Mouse (Mus musculus) kidney, adult 9 months (tissue): ENCODE results near the gene Rab7.

Source experiments
- DNase-seq: peaks from one replicate; pipeline ENCODE4 v3.0.0; 2022

Rab7 gene

DNA sequence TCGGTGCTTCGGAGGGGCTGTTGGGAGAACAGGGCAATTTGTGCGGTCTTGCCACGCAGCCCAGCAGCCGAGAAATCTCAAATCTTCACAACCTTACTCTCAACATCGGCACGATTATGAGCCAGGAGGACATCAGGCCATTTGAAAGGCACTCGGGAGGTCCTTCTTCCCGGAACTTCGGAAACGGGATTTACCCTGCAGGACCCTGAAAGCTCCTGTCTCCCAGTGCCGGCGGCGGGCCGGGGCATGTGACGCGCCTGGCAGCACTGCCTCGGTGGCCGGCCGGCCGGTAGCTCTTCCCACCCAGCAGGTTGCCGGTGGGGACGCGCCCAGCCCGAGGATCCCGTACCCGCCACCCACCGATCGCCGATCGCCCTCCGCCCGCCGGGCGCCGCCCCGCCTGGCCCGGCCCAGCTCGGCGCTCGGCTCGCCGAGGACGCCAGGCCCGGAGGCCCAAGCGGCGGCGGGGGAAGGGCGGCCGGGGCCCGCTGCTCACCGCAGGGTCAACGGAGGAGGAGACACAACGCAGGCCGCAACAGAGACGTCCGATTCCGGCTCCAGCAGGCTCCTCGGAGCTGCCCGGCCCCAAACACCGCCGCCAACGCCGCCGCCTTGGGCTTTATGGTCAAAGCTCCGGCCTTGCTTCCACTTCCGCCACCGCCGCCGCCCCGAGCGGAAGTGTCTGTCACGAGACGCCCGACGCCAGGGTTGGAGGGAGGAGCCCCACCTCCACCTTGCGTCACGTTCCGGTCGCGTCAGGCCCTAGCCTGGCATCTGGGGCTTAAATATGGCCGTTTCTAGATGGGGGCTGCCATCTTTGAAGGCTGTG, at the start of gene Rab7:
Gene Rab7, minus strand, starts transcription at position 694 of the 829 bp plus-strand sequence.
- peak; percentile 97 for DNase-seq

DNA sequence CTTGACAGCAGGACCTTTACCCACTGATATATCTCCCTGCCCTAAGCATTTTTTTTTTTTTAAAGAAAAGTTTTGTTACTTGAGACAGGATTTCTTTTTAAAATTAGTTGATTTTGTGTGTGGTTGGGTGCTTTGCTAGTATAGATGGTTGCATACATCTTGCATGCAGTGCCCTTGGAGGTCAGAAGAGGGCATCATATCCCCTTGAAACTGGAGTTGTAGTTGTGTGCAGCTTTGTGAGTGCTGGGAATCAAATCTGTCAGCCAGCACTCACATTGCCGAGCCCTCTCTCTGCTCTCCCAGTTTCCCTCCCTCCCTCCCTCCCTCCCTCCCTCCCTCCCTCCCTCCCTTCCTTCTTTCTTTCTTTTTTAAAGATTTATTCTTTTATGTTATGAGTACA, 43.9 kb upstream of the Rab7 start:
- DNase-seq = no peak

DNA sequence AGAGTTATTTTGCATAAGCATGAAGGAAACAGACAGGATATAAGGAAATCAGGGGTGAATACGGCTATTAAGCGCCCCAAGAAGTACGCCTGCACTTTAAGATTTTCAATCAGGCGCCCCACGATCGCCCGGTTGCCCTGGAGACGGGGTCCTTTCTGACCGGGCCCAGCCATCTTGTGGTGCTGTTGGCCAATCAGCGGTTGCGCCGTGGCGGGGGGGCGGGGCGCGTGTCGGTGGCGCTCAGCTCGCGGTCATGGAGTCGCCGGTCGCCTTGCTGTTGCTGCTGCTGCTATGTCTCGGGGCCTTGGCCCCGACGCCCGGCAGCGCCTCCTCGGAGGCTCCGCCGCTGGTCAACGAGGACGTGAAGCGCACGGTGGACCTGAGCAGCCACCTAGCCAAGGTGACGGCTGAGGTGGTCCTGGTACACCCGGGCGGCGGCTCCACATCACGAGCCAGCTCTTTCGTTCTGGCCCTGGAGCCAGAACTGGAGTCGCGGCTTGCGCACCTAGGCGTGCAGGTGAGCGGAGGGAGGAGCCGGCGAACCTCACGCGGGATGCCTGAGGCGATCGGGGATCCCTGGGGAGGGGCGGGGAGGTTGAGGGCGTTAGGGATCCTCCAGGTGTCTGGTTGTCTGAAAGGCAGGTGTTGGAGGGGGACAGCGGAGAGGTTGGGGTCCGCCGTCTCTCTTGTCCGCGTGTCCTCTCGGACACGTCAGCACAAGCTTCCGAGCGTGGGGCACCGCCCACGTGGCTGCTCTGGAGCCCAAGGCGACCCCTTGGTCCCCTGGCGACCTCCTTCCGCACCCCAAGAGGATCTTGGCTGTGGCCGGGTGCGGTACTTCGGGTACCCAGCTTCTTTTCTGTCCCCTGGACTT, 39.4 kb upstream of the Rab7 start, which contains the start of gene Rpn1:
Gene Rpn1, plus strand, starts transcription at position 205 of the 874 bp plus-strand sequence.
- DNase-seq = peak; percentile 97

DNA sequence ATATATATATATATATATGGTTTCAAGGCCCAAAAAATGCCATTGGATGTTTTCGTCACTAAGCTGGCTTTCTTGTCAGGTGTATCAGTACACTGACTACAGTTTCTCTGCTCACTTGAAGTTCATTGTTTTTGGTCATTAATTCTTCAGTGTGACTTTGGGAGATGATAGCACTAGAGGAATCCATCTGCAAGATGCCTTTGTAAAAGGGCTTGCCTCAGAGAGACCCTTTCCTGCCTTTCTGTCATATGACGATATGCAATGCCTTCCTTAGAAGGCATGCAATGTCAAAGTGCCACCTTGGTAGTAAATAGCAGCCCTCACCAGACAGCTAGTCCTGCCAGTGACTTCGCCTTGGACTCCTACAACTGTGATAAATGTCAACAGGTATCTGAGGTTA, 38.6 kb upstream of the Rab7 start:
- no peak for DNase-seq

DNA sequence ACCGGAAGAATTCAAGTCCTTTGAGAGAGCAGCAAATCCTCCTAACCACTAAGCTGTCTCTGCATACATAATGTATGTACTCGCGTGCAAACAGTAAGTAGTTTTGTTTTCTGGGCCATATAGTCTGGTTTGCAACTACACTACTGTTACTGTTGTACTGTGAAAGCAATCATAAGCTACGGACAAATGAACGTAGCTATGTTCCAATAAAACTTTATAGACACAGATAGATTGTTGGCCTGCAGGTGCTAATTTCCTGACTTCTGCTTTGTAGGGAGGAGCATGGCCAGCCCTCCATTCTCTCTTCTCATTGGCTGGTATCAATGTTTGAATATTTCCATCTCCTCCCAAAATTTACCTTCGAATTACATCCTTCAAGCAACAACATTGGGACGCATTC, 38.0 kb upstream of the Rab7 start:
- no peak for DNase-seq

DNA sequence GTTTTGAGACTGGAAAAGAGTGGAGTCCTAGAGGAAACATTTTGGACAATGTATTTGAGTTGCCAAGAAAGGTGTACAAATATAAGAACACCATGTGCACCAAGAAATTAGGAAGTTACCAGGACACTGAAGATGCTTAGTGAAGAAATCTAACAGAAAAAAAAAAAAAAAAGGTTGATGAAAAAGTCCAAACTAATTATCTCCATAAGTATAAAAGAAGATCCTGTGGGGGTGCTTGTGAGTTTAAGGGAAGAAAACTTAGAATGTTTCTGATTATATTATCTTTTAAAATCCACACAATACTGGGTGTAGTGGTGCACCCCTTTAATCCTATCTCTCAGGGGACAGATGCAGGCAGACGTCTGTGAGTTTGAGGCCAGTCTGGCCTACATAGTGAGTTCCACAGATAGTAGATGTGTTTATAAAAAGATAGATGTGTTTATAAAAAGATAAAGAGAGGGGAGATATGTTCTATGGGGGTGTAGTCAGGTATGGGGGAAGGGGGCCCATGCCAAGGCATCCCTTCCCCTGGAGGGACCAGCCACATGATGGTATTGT, 31.0 kb upstream of the Rab7 start:
- DNase-seq = no peak

DNA sequence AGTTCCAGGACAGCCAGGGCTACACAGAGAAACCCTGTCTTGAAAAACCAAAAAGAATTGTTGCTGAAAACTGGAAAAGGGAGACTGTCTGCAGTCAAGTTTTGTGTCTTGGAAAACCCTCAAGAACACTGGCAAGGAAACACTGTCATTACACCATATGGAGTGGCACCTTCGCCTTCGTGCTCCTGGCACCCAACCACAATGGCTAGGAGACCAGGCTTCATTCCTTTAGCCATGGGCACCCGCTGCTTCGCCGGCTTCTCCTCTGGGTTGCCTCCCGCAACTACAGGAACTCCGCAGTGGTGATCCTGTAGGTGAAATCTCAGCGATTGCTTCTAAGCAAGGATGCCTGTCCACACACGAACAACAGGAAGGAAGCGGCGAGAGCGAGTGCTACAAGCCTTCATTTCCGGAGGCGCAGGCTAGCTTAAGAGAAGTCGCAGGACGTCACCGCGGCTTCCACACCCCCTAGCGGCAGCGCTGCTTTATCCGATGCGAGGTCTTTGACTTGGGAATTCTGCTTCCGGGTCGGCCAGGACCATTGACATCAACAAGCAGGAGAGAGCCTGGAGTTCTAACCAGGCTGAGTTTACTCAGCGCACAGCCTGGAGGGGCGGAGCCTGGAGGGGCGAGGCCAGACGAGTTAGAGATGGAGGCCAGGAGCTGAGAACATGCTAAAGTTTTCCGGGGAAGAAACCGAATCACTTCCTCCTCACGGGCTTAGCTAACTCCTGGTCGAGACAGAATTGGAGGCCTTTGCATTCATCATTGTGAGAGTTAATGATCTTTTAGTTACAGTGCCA, 29.9 kb upstream of the Rab7 start:
- DNase-seq = peak; percentile 99

DNA sequence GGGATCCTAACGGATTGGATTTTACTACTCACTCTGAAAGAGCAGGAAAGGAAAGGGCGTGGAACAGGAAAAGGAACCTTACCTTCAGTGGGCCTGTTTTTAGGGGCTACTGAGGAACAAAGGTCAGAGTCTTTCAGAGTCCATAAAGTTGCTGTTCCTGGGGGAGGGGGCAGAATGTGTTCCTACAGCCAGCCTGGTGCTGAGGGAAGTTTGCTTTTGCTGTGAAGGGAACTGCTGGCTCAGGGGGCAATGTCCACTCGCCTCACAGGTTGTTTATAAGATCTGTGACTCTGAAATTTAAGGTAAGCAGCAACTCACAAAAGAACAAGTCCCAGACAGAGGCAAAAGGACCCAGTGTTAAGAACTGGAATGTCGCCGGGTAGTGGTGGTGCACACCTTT, 26.1 kb upstream of the Rab7 start:
- peak; percentile 93 for DNase-seq

DNA sequence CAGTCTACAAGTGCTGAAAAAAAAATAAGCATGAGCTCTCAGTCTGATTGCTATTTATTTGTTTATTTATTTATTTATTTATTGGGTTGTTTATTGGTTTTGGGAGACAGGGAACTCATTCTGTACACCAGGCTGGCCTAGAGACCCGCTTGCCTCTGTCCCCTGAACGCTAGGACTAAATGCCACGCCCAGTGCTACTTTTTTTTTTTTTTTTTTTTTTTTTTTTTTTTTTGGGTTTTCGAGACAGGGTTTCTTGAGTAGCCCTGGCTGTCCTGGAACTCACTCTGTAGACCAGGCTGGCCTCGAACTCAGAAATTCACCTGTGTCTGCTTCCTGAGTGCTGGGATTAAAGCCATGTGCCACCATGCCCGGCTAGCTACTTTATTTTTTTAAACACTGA, 25.4 kb upstream of the Rab7 start:
- no peak for DNase-seq

DNA sequence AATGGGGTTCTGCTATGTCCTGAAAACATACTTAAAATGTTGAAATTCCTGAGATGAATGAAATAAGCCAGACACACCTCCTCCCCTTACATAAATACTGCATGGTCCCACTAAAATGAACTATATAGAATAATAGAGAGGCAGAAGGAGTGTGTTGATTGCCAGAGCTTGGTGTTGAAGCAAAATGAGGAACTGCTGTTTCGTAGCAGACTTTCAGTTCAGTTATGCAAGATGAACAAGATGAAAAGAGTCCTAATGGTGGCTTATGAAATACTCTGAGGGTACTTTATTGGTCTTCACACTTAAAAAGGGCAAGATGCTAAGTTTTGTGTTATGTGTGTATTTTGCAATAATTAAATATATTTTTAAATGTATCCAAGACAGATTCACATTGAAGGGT, 23.7 kb upstream of the Rab7 start:
- no peak for DNase-seq

DNA sequence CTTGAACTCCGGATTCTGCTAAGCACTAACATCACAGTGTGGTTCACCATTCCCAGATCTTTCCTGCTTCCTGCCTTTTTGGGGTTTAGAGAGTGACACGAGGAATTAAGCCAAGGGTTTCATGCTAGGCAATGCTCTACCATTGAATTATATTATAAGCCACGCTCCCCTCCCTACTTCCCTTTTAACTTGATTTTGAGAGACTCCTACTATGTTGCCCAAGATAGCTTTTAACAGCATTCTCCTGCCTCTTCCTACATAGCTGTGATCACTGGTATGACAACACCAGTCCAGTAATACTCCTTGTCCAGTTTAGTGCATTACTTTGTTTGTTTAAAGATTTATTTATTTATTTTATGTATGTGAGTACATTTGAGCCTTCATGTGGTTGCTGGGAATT, 22.7 kb upstream of the Rab7 start:
- DNase-seq = no peak

DNA sequence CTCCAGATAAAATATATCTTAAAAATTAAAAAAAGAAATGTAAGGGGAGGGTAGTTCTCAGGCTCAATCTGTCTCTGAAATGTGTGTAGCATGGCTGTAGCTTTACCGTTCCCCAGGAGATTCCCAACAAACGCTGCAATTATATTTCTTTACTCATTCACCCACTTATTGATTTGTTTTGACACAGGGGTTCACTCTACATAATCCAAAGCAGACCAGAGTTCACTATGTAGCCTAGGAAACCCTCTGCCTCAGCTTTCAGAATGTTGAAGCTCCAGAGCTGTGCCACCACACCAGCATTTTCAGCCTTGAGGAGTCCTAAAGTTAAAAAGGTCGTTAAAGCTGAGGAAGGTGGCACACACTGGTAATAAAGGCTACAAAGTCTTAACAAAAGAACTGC, 20.9 kb upstream of the Rab7 start:
- DNase-seq = no peak

DNA sequence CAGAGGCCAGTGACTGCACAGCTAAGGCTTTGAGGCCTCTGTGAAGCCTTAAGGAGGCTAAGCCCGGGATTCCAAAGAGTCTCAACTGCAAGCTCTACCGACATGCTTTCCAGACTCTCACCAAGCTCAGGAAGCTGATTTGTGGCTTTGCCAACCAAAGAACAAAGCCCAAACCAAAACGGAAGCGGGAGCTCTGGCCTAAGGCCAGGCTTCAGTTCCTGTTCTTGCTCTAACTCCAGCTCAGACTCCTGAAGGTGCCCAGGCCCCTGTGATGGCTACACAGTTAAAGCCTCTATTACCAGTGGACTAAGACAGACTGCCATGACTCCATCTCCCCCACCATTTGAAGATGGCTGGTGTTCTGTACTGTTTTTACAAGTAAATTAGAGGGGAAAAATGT, 20.0 kb upstream of the Rab7 start:
- peak; percentile 73 for DNase-seq

DNA sequence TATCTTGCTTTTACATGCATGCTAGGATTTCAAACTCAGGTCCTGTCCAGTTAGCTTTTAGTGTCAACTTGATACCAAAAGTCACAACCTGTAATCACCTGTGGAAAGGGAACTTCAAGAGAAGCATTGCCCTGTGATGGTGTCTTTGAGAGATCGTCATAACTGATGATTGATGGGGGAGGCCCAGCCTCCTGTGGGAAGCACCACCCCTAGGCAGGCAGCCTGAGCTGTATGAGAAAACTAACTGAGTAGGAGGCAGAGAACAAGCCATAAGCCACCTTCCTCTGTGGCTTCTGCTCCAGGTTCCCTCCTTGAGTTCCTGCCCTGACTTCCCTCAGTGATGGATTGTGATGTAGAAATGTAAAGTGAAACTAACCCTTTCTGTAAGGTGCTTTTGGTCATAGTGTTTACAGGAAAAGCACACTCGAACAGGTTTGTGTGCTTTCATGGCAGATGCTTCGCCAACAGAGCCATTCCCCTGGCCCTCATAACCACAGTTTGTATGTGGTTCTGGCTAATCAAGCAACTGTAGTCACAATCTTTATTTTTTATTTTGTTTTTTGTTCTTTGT, 19.1 kb upstream of the Rab7 start:
- no peak for DNase-seq

DNA sequence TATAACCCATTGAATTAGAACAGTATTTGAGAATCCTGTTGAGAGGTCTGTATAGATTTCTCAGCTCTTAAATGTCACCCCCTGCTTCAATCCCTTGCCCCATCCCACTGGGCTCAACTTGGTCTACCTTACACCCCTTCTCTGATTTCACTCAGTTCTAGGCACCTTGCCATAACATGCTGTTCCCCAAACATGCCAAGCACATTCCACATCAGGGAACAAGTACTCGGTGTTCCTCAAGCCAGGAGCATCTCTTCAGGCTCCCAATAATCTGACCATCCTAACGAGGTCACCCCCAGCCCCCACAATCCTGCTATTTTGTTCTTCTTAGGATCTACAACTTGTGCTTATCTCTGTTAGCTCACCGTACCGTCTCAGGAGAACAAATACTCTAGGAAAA, 17.3 kb upstream of the Rab7 start:
- no peak for DNase-seq

DNA sequence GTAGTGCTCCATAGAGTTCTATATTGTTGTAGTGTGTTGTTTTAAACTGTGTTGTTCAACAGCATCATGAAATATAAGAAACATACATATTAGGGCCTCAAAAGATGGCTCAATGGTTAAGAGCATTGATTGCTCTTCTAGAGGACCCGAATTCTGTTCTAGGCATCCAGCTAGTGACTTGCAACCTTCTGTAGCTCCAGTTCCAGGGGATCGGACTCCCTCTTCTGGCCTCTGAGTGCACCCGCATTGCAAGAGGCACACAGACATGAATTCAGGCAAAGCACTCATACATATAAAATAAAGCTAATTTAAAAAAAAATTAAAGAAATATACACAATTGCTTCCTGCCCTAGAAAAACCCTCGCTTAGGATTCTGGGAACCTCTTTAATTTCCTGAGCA, 16.3 kb upstream of the Rab7 start:
- DNase-seq = no peak

DNA sequence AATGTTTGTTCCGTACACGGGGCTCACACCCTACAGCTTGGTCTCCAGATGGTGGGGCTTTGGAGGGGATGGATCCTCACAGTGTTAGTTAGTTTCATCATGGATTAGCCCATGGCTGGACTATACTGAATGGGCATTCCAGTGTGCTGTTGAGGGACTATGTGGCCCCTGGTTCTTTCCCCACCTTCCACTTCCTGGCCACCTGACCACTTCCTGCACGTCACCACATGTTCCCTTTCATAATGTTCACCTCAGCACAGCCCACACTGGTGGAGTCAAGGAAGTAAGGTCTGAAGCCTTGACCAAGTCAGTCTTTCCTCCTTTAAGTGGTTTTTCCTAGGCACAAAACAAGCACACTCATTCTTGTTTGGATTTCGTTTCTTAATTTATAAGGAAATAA, 15.5 kb upstream of the Rab7 start:
- no peak for DNase-seq

DNA sequence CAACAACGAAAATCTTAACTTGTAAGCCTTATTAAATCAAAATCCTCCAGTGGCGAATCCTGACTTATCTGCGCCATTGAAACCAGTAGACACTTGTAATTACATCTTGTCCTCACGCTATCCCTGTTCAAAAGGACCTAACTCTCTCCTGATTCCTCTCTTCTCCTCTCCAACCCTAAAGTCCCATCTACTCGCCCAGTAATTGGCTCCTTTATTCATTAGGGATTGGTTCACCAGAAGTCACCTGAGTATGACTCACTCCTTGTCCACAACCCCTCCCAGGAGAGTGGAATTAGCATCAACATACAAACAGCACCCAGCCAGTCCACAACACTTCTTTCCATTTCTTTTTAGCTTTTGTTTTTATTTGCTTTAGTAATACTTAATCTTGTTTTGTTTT, 14.8 kb upstream of the Rab7 start:
- DNase-seq = no peak

DNA sequence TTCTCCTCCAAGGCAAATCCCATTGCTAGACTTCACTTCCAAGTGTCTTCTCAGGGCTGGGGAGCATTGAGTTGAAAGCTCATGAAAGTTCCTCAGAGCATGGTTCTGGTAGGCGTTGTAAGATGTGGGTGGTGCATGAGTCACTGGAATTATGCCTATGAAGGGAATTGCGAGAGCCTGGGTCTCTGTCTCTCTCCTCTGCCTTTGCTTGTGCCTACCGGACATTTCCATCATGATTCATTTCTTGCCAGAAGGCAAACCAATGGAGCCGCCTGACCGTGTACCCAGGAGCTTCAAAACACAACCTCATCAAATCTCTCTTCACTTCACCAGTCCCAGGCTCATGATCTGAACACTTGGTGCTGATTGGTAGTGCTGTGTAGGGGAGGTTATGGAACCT, 11.8 kb upstream of the Rab7 start:
- no peak for DNase-seq

DNA sequence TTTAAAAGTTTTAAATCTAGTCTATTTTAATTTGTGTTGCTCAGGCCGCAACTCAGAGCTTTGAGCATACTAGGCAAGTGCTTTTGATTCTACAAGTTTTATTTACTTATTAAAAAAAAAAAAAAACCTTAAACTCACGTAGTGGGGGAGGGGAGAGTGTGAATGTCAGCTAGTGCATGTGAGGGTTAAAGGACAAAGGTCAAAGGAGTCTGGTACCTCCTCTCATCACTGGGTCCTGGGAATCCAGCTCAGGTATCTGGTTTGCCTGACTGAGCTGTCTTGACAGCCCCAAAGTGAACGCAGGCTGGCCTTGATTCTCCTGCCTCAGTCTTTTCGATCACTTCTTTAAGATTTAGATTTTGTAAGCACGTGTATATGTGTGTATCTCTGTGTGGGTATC, 10.6 kb upstream of the Rab7 start:
- peak; percentile 64 for DNase-seq

DNA sequence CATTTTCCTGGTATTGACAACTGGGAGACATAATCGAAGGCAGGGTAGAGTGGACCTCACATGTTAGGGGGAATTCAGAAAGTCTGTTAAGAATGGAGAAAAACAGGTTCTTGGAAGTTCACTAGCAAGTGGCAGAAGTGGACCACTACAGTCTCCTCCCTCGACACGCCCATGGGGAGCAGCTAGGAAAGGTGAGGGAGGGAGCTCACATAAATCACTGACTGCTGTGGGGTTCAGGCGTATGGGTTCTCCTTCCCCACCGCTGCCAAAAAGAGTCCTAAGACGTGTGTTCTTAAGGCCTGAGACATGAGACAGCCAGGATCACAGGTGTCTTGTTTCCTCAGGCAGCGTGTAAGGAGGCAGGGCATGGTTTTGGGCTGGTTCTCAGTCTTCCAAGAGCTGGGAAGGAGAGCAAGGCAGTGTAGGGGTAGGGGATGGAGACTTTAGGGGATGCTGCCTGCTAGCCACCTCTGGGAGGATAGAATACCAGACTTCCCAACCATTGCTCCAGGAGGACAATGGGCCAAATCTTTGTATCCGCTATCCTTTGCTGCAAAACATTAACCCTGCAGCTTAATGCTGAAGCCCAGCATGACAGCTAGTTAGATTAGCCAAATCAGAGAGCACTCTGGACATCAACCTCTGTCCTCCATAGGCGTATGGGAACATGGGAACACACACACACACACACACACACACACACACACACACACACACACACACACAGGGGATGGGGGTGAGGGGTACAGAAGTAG, 9.2 kb upstream of the Rab7 start:
- DNase-seq = peak; percentile 64
